Mouse (Mus musculus): ENCODE results near the gene Sh3d19.
"Not testable (repeated sequence)": the region's sequence is repeated elsewhere in the genome, so short reads cannot be mapped to it uniquely, and the experiment has no call there.

Gene Sh3d19

GRCm38 (mm10) chr3:85980036-85980435 lies 9.1 kb downstream of the Sh3d19 start:
- no peak for DNase-seq (ENCODE audit: low spot score)

- not testable (repeated sequence) for DNase-seq (ENCODE audit: low spot score)
Measured at GRCm38 (mm10) chr3:85981761-85982160, 10.9 kb downstream of the Sh3d19 start.

GRCm38 (mm10) chr3:85984537-85984936 lies 13.6 kb downstream of the Sh3d19 start:
- DNase-seq (ENCODE audit: low spot score), result no peak

DNA sequence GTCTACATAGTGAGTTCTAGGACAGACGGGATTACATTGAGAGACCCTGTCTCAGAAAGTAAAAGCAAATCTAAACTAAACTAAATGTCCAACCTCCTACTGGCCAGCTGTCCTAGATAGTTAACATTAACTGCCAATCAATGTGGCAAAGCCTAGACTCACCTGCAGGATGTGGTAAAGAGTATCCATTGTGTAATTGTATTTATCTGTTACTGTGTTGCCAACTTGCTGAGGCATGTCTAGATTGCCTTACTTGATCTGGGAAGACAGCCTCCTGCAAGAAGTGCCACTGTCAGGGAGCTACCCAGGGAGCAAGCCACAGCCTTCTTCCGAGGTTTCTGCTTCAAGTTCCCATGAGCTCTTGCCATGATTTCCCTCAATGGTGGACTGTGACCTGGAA lies 16.3 kb downstream of the Sh3d19 start:
- DNase-seq (ENCODE audit: low spot score), result no peak

DNA sequence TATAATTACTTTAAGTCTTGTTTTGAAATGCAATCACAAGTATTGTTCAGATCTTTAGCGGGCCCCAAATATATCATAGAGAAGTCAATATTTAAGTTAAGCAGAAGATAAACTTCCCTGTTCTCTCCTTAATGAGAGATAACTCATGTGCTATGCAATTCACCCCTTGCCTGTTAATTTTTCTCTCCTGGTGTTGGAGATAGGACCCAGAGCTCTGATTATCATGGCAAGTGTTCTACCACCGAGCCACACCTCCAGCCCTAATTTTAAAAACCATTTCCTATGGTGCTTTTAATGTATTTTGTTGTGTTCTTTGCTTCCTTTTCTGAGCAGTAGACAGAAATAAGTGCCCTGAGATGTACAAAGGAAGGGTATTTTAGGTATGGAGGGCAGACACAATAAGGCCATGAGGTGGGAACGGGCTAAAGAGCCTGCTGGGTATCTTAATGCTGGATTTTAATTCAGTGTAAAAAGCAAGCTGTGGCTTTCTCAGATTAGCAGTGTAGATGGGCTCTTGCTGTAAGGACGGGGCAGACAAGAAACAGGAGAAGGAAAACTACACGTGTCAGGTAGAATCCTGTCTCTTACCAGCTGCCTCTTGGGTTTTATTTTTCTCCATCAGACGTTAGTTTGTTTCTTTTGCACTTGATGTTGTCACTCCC lies 20.4 kb downstream of the Sh3d19 start:
- DNase-seq (ENCODE audit: low spot score), result no peak

GRCm38 (mm10) chr3:85991802-85992156 lies 20.9 kb downstream of the Sh3d19 start:
- DNase-seq (ENCODE audit: low spot score), result no peak

GRCm38 (mm10) chr3:85993744-85994143 lies 22.8 kb downstream of the Sh3d19 start:
- no peak for DNase-seq (ENCODE audit: low spot score)

DNA sequence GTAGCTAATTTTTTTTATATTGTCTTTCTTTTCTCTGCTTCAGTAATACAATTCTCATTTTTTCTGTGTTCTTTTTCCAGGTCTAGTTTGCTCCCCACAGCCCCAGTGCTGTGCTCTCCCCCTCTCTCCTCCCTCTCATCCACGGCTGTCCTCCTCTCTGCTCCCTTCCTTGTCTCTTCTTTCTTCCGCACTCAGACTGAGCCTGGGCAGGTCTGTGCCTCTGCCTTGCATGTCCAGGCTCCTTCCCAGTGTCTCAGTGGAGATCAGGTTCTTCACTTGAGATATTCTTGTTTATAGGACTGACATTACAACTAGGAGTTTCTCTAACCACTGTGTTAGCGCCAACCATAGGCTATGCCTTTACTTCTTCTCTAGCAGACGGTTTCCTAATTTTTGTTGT lies 23.7 kb downstream of the Sh3d19 start:
- no peak for DNase-seq (ENCODE audit: low spot score)

DNA sequence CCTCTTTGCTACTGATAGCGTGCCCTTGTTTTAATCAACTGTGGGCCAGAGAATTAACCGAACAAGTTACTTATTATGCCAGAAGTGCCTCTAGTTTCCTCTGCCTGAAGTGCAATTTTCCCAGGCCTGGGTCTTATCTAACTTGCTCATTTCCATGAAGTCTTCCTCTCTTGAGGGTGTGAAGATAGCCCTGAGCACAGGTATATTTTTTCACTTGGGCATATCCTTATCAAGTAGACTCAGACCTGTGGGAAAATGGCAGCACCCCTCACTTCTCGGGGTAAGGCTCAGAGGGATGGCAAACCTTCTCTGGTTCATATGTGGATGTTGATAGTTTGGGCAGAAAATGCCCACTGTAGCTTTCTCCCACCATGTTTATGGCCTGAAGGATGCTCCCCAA lies 30.4 kb downstream of the Sh3d19 start:
- DNase-seq (ENCODE audit: low spot score), result no peak

DNA sequence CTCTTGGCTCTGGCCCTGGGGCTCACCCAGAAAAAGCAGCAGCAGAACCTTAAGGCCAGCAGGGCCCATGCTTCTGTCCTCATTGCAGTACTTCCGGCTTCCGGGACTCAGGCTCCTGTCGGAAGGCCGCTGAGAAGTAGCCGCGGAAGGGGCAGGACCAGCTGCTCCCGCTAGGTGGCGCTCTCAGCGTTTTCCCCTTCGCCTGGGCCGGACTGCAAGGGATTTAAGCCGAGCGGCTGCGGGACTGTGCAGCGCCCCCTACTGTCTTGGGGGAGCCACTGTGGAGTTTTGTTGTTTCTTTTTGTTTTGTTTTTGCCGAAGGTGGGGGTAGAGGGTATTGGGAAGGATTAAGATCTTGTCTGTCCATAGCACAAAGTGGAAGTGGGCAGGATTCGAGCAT lies 31.5 kb downstream of the Sh3d19 start, which contains the start of gene Prss48:
Prss48 (minus strand) TSS at position 69 of the 400 bp plus-strand sequence.
- no peak for DNase-seq (ENCODE audit: low spot score)

GRCm38 (mm10) chr3:86002940-86003339 lies 32.0 kb downstream of the Sh3d19 start:
- no peak for DNase-seq (ENCODE audit: low spot score)

DNA sequence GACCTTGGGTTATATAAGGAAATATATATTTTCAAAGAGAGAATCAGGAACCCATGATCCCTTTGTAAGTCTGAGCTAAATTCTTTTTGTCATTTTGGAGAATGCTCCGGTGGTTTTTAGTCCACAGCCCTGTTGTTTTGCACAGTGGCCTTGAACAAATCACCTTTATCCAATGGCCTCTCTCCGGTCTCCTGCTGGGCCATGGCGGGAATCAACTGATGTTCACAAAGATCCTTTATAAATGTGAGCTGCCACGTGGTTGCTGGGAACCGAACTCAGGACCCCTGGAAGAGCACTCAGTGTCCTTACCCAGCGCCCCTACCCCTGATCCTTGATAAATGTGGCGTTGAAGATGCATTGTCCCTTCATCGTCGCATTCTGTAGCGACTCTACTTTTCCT lies 33.8 kb downstream of the Sh3d19 start:
- DNase-seq (ENCODE audit: low spot score), result no peak

- no peak for DNase-seq (ENCODE audit: low spot score)
Measured at GRCm38 (mm10) chr3:86010618-86011017, 39.7 kb downstream of the Sh3d19 start.

GRCm38 (mm10) chr3:86011373-86011772 lies 40.5 kb downstream of the Sh3d19 start:
- DNase-seq (ENCODE audit: low spot score), result no peak

GRCm38 (mm10) chr3:86011833-86012232 lies 40.9 kb downstream of the Sh3d19 start:
- DNase-seq (ENCODE audit: low spot score), result no peak

DNA sequence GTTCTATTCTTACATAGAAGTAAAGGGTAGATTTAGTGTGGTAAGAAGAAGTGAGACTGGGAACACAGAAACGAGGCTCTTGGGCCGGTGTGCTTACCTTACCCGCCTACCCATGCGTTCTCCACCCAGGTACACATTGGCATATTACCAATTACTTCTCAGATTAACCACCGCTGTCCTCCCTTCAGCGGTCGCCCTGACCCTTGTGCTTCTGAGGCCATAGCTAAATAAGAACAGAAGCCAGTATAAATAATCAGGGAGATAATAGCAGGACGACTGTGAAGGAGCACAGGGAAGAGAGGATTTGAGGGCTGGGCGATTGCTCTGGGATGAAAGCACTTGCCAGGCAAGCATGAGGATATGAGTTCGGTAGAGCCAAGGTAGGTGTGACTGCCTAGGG lies 42.9 kb downstream of the Sh3d19 start:
- no peak for DNase-seq (ENCODE audit: low spot score)

DNA sequence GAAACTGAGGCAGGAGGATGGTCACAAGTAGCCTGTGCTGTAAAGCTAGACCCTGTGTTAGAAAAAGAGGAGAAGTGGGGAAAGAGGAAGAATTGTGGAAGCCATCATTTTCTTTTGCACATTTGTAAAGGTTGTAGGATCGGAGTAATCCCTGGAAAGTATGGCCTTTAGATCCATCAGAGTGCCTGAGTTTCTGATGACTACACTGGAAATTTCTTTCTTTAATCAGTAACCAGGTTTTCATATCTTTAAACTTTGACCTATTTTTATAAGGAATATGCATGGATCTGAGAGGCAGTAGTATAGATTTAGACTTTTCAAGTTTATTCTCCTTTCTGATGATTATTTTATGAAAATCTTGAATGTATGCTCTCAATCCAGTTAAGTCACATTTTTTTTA lies 46.1 kb downstream of the Sh3d19 start:
- DNase-seq (ENCODE audit: low spot score), result no peak

DNA sequence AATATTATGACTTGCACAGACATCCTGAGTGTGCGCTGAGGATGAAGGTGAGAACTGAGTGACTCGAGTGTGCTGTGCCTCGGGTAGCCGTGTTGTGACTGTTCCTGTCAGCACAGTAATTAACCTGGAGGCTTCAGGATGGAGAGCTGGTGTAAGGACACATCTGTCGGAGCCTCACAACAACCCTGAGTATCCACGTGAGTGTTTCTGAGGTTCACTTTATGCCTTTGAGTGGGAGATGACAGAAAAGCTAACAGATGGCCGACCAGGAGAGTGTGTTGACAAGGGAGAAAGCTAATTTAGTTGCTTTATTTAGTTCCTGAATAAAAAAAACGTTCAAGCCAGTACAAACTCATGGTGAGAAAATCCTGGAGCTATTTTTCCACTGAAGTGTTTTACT lies 46.6 kb downstream of the Sh3d19 start:
- DNase-seq (ENCODE audit: low spot score), result no peak

GRCm38 (mm10) chr3:86020921-86021650 lies 50.2 kb downstream of the Sh3d19 start:
- DNase-seq (ENCODE audit: low spot score), result no peak

- no peak for DNase-seq (ENCODE audit: low spot score)
Measured at GRCm38 (mm10) chr3:86021651-86022050, 50.7 kb downstream of the Sh3d19 start.

- no peak for DNase-seq (ENCODE audit: low spot score)
Measured at GRCm38 (mm10) chr3:86024065-86024795, 53.3 kb downstream of the Sh3d19 start.

DNA sequence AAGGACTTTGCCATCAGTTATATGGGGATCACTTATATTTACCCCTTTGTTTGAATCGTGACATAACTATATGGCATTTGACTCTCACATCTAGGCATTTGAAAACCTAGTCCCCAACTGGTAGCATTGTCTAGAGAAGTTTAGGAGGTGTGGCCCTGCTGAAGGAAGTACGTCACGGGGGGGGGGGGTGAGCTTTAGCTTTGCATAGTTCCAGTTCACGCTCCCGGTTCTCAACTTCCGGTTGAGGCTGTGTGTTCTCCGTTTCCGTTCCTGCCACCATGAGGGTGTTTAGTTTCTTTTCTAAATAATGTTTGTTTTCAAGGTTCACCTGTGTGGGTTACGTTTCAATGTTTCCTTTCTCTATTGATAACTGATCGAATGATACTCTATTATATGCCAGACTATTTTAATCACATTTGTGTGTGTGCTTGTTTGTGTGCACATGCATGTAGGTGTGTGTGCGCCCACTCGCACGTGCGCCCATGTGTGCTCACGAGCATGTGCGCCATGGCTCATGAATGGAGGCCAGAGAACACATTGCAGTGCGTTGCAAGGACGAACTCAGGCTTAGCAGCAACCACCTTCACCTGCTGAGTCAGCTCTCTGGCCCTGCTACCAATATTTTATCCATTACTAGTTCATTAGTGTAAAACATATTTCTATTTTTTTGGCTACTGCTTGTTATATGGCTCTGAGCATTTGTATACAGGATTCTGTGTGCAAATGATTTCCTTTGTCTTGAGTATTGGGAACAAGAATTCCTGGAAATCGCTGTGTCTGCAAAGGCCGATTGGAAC lies 54.6 kb downstream of the Sh3d19 start:
- DNase-seq (ENCODE audit: low spot score), result no peak
